Mouse (Mus musculus): Measurements from ENCODE around the gene Slc22a20. TPM values are rescaled to one million over a fixed set of nuclear protein-coding genes. Genes with fewer than 3 reads are reported as not detected.

Slc22a20 gene
- polyA plus RNA-seq, 1 experiment, result not detected

- Histone ChIP-seq H3K4me3 (ENCODE audit: insufficient read depth, low read depth, low read length) (no peak overlapping the region), H3K27ac (ENCODE audit: insufficient read depth, low read depth, low read length) (no peak overlapping the region), H3K27me3 (replicated peaks; ENCODE audit: control insufficient read depth, insufficient read depth, low read length) (no peaks in the 10 kb centered on the region), H3K4me1 (ENCODE audit: control insufficient read depth, insufficient read depth, low read length) (peaks cover 22% of the 10 kb centered on the region), H3K36me3 (ENCODE audit: control insufficient read depth, insufficient read depth, low read length) (no peaks in the 10 kb centered on the region)
- TF ChIP-seq POLR2A (IDR thresholded peaks at IDR 0.05; ENCODE audit: low read depth, low read length), result no peak
- TF ChIP-seq CTCF (conservative IDR thresholded peaks at IDR 0.05; ENCODE audit: insufficient read depth, insufficient read length, low read depth, low read length), result no peak
- no peak for DNase-seq
- 28% methylated on average over 14 of the region's 14 CpGs for WGBS
Observed at GRCm38 (mm10) chr19:5937836-5938406, 48.0 kb downstream of the Slc22a20 start.

DNA sequence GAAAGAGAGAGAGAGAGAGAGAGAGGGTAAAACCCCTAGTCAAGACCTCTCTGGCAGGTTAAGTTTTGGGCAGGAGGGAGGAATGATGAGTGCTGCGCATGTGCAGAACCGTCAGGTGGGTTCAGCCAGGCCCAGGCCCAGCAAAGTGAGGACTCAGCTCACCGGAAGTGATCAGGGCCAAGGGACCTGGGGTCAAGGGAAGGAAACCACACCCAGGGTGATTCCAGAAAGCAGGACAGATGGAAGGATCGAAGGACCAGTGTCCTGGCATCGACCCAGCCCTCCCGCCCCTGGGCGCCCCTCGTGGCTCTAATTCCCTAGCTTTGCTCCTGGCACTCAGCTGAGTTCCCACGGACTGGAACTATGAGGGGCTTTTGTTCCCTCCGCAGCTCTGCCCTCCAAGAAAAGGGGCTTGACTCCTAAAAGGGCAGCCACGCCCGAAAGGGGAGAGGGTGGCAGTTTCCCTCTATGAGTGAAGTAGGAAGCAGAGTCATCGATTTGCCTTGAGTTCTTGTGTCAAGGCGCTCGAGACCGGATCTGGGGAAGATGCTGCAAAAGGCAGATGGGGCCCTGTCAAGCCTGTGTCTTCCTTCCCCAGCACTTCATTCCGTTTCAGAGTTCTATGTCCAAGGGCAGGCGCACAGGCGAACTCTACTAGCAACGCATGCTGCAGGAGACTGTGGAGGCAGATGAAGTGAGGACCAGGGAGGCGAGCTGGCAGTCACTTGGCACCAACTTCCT, 48.7 kb downstream of the Slc22a20 start:
- Histone ChIP-seq H3K27me3 (replicated peaks; ENCODE audit: control insufficient read depth, insufficient read depth, low read length) (no peaks in the 10 kb centered on the region), H3K36me3 (ENCODE audit: control insufficient read depth, insufficient read depth, low read length) (no peaks in the 10 kb centered on the region), H3K4me3 (ENCODE audit: insufficient read depth, low read depth, low read length) (no peak overlapping the region), H3K27ac (ENCODE audit: insufficient read depth, low read depth, low read length) (no peak overlapping the region), H3K4me1 (ENCODE audit: control insufficient read depth, insufficient read depth, low read length) (peaks cover 22% of the 10 kb centered on the region)
- TF ChIP-seq POLR2A (IDR thresholded peaks at IDR 0.05; ENCODE audit: low read depth, low read length) (no peak), CTCF (conservative IDR thresholded peaks at IDR 0.05; ENCODE audit: insufficient read depth, insufficient read length, low read depth, low read length) (no peak)
- WGBS, result 70% methylated on average over 21 of the region's 21 CpGs
- DNase-seq, result peak; percentile 36

DNA sequence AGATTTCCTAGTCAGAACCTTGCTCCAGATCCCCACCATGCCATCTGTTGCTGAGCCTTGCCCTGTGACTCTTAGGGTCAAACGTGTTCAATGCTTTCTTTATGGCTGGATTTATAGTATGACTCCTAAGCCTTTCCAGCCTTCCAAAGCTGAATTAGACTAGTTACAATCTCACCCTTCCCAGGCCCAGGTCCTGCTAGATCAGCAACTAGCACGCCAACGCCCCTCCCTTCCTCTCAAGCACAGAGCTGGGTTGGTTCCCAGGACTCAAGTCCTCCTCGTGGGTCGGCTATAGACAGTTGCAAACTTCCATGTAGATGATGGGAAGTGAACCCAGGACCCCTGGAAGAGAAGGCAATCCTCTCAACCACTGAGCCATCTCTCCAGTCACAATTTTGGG, 50.3 kb downstream of the Slc22a20 start:
- H3K27ac ChIP-seq (ENCODE audit: insufficient read depth, low read depth, low read length), result peak overlapping the region; percentile 33; the same call in 1 of the 2 replicates
- H3K4me1 ChIP-seq (ENCODE audit: control insufficient read depth, insufficient read depth, low read length), result peaks cover 21% of the 10 kb centered on the region
- 36% methylated on average over 5 of the region's 5 CpGs for WGBS
- no peaks in the 10 kb centered on the region for H3K27me3 ChIP-seq (replicated peaks; ENCODE audit: control insufficient read depth, insufficient read depth, low read length)
- no peak overlapping the region for H3K4me3 ChIP-seq (ENCODE audit: insufficient read depth, low read depth, low read length)
- TF ChIP-seq CTCF (conservative IDR thresholded peaks at IDR 0.05; ENCODE audit: insufficient read depth, insufficient read length, low read depth, low read length), result no peak
- H3K36me3 ChIP-seq (ENCODE audit: control insufficient read depth, insufficient read depth, low read length), result no peaks in the 10 kb centered on the region
- peak; percentile 55 for DNase-seq

GRCm38 (mm10) chr19:5935266-5935665, 50.7 kb downstream of the Slc22a20 start:
- Histone ChIP-seq H3K27me3 (replicated peaks; ENCODE audit: control insufficient read depth, insufficient read depth, low read length) (no peaks in the 10 kb centered on the region), H3K4me3 (ENCODE audit: insufficient read depth, low read depth, low read length) (no peak overlapping the region), H3K4me1 (ENCODE audit: control insufficient read depth, insufficient read depth, low read length) (peaks cover 23% of the 10 kb centered on the region), H3K27ac (ENCODE audit: insufficient read depth, low read depth, low read length) (peak overlapping the region; percentile 33; the same call in 1 of the 2 replicates), H3K36me3 (ENCODE audit: control insufficient read depth, insufficient read depth, low read length) (no peaks in the 10 kb centered on the region)
- no peak for TF ChIP-seq POLR2A (IDR thresholded peaks at IDR 0.05; ENCODE audit: low read depth, low read length)
- no peak for TF ChIP-seq CTCF (conservative IDR thresholded peaks at IDR 0.05; ENCODE audit: insufficient read depth, insufficient read length, low read depth, low read length)
- DNase-seq, result peak; percentile 54
- 20% methylated on average over 3 of the region's 3 CpGs for WGBS

- 17% methylated on average over 14 of the region's 14 CpGs for WGBS
- TF ChIP-seq CTCF (conservative IDR thresholded peaks at IDR 0.05; ENCODE audit: insufficient read depth, insufficient read length, low read depth, low read length), result no peak
- no peak for TF ChIP-seq POLR2A (IDR thresholded peaks at IDR 0.05; ENCODE audit: low read depth, low read length)
- DNase-seq, result peak; percentile 92
- Histone ChIP-seq H3K4me1 (ENCODE audit: control insufficient read depth, insufficient read depth, low read length) (peaks cover 26% of the 10 kb centered on the region), H3K27me3 (replicated peaks; ENCODE audit: control insufficient read depth, insufficient read depth, low read length) (no peaks in the 10 kb centered on the region), H3K36me3 (ENCODE audit: control insufficient read depth, insufficient read depth, low read length) (no peaks in the 10 kb centered on the region), H3K4me3 (ENCODE audit: insufficient read depth, low read depth, low read length) (no peak overlapping the region), H3K27ac (ENCODE audit: insufficient read depth, low read depth, low read length) (peak overlapping the region; percentile 85)
Observed at GRCm38 (mm10) chr19:5929634-5930596, 56.0 kb downstream of the Slc22a20 start.

- Histone ChIP-seq H3K27me3 (replicated peaks; ENCODE audit: control insufficient read depth, insufficient read depth, low read length) (no peaks in the 10 kb centered on the region), H3K27ac (ENCODE audit: insufficient read depth, low read depth, low read length) (peak overlapping the region; percentile 8; the same call in 1 of the 2 replicates), H3K4me1 (ENCODE audit: control insufficient read depth, insufficient read depth, low read length) (peaks cover 25% of the 10 kb centered on the region), H3K4me3 (ENCODE audit: insufficient read depth, low read depth, low read length) (no peak overlapping the region), H3K36me3 (ENCODE audit: control insufficient read depth, insufficient read depth, low read length) (no peaks in the 10 kb centered on the region)
- DNase-seq, result no peak
- 37% methylated on average over 3 of the region's 3 CpGs for WGBS
- TF ChIP-seq POLR2A (IDR thresholded peaks at IDR 0.05; ENCODE audit: low read depth, low read length) (no peak), CTCF (conservative IDR thresholded peaks at IDR 0.05; ENCODE audit: insufficient read depth, insufficient read length, low read depth, low read length) (no peak)
Observed at GRCm38 (mm10) chr19:5928546-5928945, 57.4 kb downstream of the Slc22a20 start.

Measured in kidney, adult 2 months (tissue).